Mouse (Mus musculus) fat pad, adult 2 months (tissue): ENCODE data around the gene Capn5.

ENCODE experiments used
- DNase-seq: peaks from one replicate; pipeline ENCODE4 v3.0.0-alpha.2; 2011; ENCODE audit warnings: low read depth, low spot score; ENCODE audit errors: extremely low read depth

Gene Capn5

DNA sequence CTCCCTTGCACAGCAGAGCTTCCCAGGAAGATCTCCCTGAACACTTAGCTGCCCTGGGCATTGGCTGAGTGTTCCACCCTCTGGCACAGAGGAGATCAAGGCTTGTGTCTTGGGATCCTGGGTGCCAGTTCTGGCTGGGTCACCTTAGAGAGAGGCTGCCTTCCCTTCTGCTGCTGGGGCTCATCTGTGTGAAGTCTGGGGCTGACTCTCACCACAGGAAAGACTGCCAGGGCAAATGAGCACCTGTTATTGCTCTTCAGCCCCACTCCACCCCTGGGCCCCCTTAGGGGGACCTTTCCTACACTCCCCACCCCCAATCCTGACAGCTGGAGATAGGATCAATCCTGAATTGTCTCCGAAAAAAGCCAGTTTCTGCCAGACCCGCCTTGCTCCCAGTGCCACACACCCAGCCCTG lies 996 bp downstream of the Capn5 start:
- DNase-seq = no peak

DNA sequence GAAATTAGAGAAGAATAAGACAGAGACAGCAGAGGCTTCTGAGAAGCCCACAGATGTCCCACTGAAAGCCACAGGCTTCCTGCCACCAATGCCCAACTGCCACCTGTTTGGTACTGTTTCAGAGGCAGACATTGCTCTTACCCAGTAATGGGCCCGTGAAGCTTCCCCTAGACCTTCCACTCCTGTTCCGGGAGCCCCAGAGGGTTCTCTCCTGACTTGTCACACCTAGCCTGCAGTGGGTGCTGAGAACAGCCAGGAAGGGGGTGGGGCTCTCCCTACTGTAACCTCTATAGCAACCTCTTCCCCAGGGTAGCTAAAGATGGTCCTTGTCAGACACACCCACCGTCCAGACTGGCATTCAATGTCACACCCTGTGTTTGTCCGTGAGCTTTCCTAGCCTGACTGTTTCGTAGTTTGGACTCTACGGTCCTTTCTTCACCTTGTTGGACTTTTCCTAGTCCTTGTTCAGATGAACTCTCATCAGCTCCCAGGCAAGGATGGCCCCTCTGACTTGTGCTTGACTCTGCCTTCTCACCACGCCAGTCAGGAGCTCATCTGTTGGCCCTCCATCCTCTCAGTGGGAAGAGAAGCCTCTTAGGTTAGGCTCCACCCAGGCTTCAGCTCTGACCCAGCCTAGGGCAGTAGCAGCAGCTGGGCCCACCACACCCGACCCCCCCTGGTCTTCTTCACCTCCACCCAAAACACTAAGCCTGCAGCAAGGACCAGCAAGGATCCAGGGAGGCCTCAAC lies 1.6 kb downstream of the Capn5 start:
- no peak for DNase-seq

GRCm38 (mm10) chr7:98174883-98175755 lies 3.0 kb downstream of the Capn5 start:
- no peak for DNase-seq

- DNase-seq = no peak
Observed at GRCm38 (mm10) chr7:98173408-98173807, 4.7 kb downstream of the Capn5 start.

GRCm38 (mm10) chr7:98172661-98173060 lies 5.4 kb downstream of the Capn5 start:
- no peak for DNase-seq

- no peak for DNase-seq
Observed at GRCm38 (mm10) chr7:98171141-98172073, 6.7 kb downstream of the Capn5 start.

GRCm38 (mm10) chr7:98164999-98165528 lies 13.0 kb downstream of the Capn5 start:
- no peak for DNase-seq

DNA sequence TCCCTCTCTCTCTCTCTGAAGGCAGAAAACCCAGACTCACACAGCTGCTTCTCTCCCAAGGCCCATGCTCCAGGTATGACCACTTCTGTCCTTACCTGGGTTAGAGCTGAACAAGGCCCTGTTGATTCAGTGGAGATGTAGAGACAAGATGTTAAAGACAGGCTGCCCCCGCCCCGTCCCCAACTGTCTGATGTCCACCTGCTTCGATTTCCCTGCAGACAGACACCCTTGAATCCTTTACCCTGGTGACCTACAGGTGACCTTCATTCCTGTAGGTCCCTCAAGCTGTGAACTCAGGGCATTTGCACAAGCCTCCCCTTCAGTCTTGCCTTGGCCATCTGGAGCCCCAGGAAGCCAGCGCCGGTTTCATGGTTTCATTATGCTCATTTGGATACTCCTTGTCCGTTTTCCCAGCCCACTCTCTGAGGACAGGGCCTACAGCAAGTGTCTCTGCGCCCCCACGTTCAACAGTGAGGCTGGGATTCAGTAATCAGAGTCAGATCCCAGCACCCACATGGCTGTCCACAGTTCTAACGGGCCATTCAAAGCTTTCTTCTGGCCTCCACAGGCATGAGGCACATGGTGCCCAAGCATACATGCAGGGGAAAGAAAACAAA lies 13.6 kb downstream of the Capn5 start:
- no peak for DNase-seq

GRCm38 (mm10) chr7:98163700-98164099 lies 14.4 kb downstream of the Capn5 start:
- no peak for DNase-seq

- DNase-seq = no peak
Observed at GRCm38 (mm10) chr7:98162239-98162638, 15.8 kb downstream of the Capn5 start.

DNA sequence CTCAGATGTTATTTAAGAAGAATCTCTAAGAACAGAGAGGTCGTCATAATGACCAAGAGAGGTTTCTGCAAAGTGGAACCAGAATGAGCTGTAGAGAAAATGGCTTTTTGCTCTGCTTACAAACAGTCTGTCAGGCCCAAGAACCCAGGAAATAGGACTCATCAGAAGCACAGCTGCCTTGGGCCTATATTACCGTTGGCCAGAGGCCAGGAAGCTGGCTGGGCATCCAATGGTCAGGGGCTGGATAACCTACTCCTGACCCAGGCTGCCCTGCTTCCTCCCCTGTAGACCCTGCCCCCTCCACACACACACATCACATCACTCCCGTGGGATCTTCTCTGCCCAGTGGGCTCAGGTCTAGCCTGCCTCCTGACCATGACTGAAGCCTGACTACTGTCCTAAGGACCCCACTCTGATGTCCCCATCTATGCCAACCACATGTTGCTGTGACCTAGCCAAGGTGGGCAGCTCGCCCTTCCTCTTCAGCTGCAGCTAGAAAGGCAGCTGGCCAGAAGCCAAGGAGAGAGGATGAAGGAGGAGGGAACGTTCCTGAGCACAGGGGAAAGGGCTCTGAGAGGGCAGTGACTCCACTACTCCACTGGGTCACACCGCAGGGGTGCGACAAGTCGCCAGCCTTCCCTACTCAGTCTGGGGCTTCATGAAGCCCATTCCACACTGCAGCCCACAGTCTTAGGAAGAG lies 17.9 kb downstream of the Capn5 start:
- no peak for DNase-seq

- no peak for DNase-seq
Observed at GRCm38 (mm10) chr7:98158481-98158880, 19.6 kb downstream of the Capn5 start.

DNA sequence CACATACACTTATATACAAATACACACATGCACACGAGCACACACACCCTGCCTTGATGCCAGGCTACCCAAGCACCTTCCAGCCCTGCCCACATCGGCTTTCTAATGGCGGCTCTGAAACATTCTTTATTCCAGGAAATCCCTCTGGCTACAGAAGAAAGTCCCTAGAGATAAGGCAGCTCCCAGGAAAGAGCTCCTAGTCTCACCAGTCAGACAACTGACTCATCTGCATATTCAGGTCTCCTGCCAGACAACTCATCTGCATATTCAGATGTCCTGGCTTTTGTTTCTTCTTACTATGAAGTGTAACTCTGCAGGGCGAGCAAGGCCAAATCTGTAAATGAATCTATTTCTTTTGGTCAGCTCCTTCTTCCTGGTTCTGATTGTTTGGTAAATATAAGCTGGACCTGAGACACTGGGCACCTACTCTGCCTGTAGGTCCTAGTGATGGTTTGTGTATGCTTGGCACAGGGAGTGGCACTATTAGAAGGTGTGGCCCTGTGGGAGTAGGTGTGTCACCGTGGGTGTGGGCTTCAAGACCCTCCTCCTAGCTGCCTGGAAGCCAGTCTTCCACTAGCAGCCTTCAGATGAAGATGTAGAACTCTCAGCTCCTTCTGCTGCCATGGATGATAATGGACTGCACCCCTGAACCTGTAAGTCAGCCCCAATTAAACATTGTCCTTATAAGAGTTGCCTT lies 20.3 kb downstream of the Capn5 start:
- no peak for DNase-seq

DNA sequence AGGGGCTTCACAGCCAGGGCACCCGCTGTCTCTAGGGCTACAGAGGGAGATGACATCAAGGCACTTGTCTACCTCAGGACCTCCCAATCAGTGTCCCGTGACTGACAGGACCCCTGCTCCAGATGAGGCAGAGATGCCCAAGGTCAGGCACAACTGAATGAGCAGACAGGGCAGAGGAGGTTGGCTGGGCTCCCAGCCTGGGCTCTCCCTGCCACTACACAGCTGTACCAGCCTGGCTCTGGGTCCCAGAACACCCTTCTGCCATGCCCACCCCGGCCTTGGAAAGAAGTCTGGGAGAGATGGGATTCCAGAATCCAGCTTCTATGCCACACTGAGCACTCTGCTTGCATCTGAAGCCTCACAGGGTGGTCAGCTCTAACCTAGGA lies 21.8 kb downstream of the Capn5 start:
- no peak for DNase-seq

DNA sequence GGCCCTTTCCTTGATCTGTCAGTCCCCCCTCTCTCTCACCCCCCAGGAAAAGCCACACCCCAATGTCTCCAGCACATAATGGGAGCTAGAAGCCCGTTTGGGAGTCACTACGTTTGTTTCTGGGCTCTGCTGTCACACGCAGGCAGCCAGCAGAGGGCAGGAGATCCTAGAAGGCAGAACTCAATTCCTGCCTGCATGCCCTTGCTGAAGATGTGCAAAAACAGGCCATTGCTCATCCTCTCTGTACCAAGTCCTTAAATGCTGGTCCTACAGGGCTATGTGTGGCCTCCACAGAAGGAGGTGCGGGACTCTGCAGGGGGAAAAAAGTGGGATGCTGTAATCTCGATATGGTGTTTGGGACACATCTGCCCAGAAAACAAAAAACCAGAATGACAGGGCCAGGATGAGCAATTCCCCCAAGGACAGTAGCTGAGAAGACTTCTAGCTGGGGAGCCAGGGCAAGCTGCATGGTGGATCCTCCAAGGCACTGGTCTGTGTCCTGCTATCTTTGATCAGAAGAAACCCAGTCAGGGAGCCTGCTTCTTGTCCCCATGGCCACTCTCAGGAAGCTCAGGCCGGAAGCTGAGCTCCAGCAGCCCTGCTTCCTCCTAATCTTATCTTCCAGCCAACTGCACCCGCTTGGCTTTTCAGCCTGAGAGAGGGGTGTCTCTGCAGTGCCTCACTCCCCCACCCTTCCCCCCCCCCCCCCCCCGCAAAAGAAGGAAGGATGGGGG lies 22.4 kb downstream of the Capn5 start:
- no peak for DNase-seq

GRCm38 (mm10) chr7:98153892-98154291 lies 24.2 kb downstream of the Capn5 start:
- no peak for DNase-seq

DNA sequence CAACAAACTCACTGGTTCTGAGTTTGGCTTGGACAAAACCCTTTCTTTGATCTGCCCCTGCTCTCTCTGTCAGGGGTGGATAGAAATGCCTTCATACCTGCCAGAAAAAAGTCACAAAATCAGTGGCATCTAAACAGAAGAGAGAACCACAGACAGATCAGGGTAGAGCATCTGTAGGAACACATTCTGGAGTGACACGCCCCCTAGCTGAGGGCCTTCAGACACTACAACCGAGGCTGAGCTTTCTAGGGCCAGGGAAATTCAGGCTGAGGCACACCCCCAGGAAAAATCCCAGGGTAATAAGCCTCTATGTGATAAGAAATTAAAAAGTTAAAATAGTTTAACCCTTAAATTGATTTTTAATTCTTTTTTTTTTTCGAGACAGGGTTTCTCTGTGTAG lies 24.7 kb downstream of the Capn5 start:
- no peak for DNase-seq

DNA sequence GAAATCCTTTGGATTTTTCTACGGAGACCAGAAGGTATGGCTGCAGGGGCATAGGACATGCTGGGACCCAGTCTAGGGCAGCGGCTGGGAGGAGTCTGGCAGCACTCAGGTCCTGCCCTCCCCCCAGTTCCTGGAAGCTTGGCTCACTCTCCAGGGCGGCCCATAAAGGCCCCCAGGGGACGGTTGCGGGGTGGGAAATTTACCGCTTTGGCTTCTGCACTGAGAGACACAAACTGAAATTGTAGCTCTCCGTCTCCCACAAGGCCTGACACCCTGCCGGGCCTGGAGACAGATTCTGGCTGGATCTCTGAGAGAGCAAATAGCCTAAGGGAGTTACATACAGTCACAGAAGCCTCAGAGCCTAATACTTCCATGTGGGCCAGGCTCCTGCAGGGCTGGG lies 25.7 kb downstream of the Capn5 start:
- no peak for DNase-seq

DNA sequence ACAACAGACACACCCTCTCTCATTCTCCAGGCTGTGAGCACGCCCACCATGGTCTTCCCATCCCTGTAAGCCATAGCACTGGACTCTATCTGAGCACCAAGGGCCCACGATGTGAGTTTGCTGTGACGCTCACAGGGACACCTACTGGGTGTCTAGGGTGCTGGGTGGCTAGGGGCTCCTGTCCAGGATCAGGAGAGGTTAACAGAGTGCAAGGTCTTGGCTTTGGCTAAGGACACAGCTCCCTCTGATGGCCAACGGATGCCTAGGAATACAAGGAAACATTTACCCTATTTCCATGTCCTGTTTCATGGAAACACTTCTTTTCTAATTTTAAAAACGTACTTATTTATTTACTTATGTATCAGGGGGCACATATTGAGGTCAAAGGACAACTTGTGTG lies 27.5 kb downstream of the Capn5 start:
- no peak for DNase-seq
